Mouse (Mus musculus) neutrophil, adult 5-6 weeks (primary cell): ENCODE data around the gene Park7. TPM values are rescaled to one million over a fixed set of nuclear protein-coding genes. Genes with fewer than 3 reads are reported as not detected.
"Not testable (repeated sequence)": the region's sequence is repeated elsewhere in the genome, so short reads cannot be mapped to it uniquely, and the experiment has no call there.

Experiments
- ATAC-seq: fragments of 151-379, 151-347 bp; 2 replicates; pipeline ENCODE4 v1.8.0; 2017; ENCODE audit warnings: mild to moderate bottlenecking, moderate TSS enrichment; ENCODE audit not compliant: insufficient number of reproducible peaks, poor library complexity, low FRiP score, severe bottlenecking; ENCODE audit errors: extremely low read depth
- total RNA-seq: library from RNA; stranded (forward); fragments of 200-1000 nt; gene quantifications from 2 replicates; pipeline ENCODE4 v1.2.3, GENCODE M21; 2017

Park7 gene
- total RNA-seq, 1 experiment from 2014 or later = 111 TPM

- no peak for ATAC-seq
Measured at GRCm38 (mm10) chr4:150889273-150889954, 24.8 kb downstream of the Park7 start.

- no peak for ATAC-seq
Measured at GRCm38 (mm10) chr4:150888492-150888891, 25.7 kb downstream of the Park7 start.

DNA sequence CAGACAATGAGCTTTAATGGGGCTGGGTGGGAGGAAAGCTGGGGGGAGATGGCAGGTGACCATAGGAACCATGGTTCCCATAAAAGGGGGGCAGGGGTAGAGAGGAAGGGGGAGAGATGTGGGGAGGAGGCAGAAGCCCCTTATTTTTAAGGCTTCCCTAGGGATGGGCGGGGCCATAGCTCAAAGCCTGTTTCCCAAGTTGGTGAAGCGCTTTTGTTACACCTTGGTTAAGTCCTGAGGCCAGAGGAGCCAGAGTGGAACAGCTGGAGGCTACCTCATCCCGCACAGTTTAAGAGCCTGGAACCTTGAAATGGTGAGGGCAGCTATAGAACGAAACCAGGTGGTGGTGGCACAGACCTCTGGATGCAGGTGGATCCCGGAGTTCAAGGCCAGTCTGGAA lies 26.3 kb downstream of the Park7 start:
- ATAC-seq = no peak

GRCm38 (mm10) chr4:150882632-150883031 lies 31.6 kb downstream of the Park7 start:
- no peak for ATAC-seq

DNA sequence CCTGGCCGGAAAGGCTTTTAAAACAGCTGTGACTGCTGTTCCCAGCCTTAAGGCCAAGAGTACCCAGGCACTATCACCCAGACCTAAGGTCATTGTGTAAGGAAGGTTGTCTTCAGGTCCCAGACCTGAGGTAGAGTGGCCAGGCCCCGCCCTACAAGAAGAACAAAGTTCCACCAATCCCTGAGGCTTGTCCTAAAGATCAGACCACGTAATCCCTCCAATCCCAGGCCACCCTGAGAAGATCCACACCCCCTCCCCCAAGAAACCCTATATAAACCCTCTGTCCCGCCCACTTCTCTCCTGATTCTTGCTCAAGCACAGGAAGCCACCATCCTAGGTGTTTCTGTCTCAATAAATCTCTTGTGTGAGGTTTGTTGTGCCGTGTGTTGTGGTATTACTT lies 33.9 kb downstream of the Park7 start:
- ATAC-seq = no peak

GRCm38 (mm10) chr4:150879631-150880030 lies 34.6 kb downstream of the Park7 start:
- no peak for ATAC-seq

DNA sequence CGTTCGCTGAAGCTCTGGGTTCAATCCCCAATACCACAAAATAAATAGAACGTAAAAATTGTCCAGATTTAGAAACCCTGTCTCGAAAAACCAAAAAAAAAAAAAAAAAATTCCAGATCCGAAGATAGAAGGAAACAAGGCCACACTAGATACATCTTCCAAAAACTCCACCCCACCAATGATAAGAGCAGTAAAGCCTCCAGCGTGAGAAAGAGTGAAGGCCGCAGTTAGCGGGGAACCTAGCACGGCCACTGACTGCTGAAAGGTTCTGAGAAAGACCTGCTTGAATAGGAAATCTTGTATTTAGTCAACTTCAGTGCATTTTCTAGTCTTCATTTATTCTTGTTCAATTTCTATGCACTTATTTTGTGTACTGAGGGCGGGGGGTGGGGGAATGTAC lies 38.8 kb downstream of the Park7 start:
- ATAC-seq = no peak

- ATAC-seq = not testable (repeated sequence)
Measured at GRCm38 (mm10) chr4:150874416-150874815, 39.8 kb downstream of the Park7 start.

DNA sequence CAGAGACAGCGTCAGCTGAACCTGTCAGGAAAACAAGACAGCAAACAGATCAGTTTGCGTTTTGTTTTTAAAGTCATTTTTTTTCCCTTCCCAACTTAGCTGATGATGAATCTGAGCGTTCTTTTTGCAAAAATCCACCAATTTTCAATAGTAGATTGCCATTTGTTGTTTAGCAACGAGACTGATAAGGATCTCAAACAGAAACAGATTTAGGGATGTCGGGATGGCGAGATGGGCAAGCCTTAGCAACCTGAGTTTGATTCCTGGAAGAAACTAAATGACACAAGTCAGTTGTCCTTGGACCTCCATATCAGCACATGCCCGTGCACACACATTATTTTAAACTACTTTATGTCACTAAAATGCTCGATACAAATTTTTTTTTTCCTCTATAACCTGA lies 41.6 kb downstream of the Park7 start:
- ATAC-seq = no peak

GRCm38 (mm10) chr4:150872139-150872651 lies 42.0 kb downstream of the Park7 start:
- ATAC-seq = no peak

DNA sequence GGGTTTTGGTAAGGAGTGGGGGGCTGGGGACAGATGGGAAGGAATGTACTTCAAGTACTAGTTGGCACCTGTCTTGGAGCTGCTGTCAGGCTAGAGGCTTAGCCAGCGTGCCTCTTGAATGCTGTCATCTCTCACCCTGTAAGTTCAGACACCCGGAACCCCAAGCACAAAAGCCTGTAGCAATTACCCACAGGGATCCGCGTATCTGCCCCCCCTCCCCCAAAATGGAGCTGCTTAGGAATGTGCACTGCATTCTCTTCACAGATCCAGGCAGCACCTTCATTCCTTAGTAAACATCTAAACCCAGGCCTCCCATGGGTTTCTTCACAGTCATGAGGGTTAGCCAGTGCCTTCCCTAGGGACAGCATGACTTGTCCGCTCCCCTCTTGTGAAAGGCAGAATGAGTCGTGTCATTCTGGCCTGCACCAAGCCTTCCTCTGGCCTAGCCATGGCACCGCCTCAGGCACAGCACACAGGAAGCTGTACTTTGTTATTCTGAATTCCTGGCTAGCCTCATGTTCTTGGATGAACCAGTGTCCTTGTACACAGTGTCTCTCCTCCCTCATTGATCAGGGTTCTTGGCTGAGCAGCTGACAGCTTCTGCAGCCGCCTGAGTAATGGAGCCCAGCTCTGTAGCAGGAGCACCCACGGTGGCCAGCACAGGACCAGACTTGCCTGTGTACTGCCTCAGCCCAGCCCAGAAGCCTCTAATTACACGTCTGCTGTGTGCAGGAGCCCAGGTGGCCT lies 42.7 kb downstream of the Park7 start:
- ATAC-seq = no peak

DNA sequence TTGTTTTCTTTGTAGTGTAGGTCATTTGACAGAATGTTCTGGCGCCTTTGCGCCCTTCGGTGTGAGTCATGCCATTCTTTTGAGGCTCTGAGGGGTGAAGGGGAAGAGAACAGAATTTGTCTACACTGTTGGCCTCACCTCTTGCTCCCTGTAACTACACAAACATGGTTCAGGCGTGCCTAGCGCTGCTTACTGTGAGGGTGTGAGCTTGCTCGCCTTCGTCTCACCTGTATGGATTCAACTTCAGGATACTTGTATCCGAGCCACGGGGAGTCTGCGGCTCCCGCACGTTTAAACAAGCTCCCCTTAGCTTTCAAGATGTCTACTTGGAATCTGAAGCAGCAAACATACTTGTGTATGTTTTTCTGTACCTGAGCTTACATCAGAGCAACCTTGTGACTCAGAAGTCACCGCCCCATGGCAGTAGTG lies 43.3 kb downstream of the Park7 start:
- ATAC-seq = no peak

DNA sequence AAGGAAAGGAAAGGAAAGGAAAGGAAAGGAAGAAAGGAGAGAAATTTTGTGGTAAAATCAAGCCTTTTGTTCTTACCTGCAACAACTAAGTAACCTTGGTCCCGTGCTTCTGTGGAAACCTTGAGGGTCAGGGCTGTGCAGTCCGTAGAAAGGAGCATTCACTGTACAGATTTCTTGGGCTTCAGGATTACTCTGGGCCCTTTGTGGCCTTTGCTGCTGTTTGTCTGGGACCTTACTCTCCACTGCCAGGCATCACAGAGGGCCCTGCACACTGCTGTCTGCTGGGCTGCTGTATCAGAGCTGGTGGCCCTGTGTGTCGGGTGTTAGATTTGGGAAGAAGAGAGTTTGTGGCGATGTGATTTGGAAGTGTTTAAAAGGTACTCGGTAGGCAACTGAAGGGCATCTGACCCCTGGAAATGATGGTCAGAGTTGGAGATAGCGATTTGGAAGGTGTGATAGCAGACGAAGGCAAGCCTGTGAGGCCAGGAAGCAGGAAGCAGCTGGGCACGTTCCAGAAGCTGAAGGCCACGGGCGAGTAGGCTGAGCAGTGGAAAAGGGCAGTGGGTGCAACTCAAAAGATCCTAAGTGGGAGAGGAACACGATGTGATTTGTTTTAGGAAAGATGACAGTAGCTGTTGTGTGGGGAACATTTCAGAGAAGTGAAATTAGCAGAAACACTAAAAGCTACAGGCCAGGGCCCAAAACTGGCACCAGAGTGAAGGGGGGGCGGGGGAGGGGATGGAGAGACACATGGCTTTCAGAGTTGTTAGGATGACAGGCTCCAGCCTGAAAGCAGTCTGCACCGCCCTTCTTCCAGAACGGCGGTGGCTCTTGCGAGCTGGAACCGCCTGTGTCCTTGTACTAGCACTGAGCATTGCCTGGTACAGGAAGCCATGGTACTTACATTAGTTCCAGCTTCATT lies 44.7 kb downstream of the Park7 start:
- ATAC-seq = no peak

DNA sequence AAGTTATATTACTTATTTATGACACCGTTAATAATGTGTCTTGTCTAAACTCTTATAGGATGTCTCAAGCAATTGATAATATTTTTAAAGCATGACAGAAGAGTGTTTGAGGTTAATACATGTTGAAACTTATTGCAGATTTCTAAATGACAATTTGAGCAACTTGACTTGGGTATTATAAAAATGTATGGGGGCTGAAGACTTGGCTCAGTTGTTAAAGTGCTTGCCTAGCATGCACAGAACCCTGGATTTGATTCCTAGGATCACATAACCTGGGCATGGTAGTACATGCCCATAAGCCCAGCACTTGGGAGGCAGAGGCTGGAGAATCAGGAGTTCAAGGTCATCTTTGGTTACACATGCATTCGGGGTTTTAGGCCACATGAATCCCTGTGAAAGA lies 45.4 kb downstream of the Park7 start:
- ATAC-seq = no peak

- no peak for ATAC-seq
Measured at GRCm38 (mm10) chr4:150868161-150868560, 46.1 kb downstream of the Park7 start.

DNA sequence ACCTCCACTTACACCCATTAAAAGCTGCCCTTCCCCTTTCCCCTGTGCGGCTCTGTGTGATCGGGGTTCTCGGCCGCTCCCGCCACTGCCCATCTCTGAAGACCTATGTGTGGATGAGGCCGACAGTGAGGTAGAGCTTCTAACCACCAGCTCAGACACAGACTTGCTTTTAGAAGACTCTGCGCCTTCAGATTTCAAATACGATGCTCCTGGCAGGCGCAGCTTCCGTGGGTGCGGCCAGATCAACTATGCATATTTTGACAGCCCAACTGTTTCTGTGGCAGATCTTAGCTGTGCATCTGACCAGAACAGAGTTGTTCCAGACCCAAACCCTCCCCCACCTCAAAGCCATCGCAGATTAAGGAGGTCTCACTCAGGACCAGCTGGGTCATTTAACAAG lies 47.7 kb downstream of the Park7 start:
- no peak for ATAC-seq

DNA sequence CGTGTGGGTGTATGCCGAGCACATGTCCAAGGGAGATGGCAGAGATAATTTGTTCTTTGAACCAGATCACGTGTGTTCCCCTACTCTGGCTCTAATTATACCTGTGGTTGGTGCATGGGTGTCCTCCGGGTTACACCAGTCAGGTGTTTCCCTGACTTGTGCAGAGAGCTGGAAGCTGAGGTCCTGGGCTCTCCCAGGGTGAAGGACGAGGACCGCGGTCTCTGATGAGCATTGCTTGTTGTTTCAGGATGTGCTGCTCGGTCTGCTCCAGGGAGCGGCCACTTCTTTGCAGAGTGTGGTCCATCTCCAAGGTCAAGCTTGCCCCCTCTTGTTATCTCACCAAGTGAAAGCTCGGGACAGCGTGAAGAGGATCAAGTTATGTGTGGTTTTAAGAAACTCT lies 48.2 kb downstream of the Park7 start:
- no peak for ATAC-seq

DNA sequence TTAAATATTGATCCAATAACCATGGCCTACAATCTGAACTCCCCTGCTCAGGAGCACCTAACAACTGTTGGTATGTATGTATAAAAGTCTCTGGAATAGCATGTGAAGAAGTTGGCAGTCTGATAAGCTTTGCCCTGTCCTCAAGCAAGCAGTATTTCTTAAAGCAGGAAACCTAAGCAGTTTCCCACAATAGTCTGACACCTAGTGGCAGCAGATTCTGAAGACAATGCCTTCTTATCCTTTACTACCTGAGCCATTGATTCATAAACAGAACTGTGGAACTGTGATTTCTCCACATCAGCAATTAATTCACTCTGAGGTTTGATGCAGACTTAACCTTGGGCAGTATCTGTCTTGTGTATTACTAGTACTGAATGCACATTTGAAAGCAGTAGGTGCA lies 48.9 kb downstream of the Park7 start:
- ATAC-seq = no peak

DNA sequence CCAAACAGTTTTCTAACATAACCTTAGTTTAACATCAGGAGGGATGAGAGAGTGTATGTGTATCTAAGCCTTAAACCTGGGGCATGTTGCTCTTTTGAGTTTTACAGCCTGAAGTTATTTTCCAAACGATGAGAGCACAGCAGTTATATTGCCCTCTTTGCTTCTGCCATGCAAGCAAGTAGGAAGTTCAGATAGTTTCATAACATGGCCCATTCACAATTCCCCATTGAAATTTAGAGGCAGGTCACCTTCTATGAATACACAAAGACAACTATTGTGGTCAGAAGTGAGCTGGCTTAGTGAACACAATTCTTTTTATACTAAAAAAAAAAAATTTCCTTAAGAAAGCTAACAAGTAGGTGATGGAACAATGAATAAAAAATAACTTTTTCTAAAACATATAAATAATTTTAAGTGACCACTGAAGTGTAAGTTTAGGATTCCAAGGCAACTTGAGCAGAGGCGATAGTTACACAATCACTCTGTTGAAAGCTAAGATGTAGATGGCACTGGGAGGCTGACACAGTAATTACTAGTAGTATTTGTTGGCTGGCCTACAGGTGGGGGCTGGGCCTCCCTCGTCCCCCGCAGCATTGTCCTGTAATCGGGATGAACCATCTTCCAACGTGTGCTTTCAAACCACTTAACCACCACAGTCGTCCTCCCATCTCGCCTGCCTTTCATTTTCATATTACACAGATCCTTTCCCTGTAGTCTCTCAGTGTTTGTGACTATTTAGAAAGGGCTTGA lies 51.4 kb downstream of the Park7 start:
- no peak for ATAC-seq
